Mouse (Mus musculus) lung, embryonic 14.5 days (tissue): Measurements from ENCODE around the gene Samm50. TPM values are rescaled to one million over a fixed set of nuclear protein-coding genes. Genes with fewer than 3 reads are reported as not detected.

ENCODE experiments used
- ATAC-seq: fragments of 200-750 bp; cut with Nextera tagmentation; 2 replicates; pipeline ENCODE4 v1.8.0; 2017; ENCODE audit warnings: mild to moderate bottlenecking, moderate TSS enrichment, moderate library complexity; ENCODE audit not compliant: insufficient read depth
- DNase-seq: peaks from one replicate; pipeline ENCODE4 v3.0.0-alpha.2; 2015
- H3K27ac ChIP-seq: fragments of 300-500 bp; sonication (generic); 2 replicates; pipeline ENCODE4 v1.5.1; 2014; ENCODE audit warnings: low read depth, mild to moderate bottlenecking, moderate library complexity
- H3K27me3 ChIP-seq: fragments of 300-500 bp; sonication (generic); 2 replicates; pipeline ENCODE4 v1.6.1; 2014; ENCODE audit warnings: low read length, control low read depth; ENCODE audit not compliant: insufficient read depth
- H3K36me3 ChIP-seq: fragments of 300-500 bp; sonication (generic); 2 replicates; pipeline ENCODE4 v1.6.1; 2014; ENCODE audit warnings: control low read depth; ENCODE audit not compliant: insufficient read depth
- H3K4me1 ChIP-seq: fragments of 300-500 bp; sonication (generic); 2 replicates; pipeline ENCODE4 v1.6.1; 2014; ENCODE audit warnings: antibody characterized with exemption, control low read depth; ENCODE audit not compliant: insufficient read depth
- H3K4me2 ChIP-seq: fragments of 300-500 bp; sonication (generic); 2 replicates; pipeline ENCODE4 v1.6.1; 2014; ENCODE audit warnings: mild to moderate bottlenecking
- H3K4me3 ChIP-seq: fragments of 300-500 bp; sonication (generic); 2 replicates; pipeline ENCODE4 v1.5.1; 2014; ENCODE audit warnings: low read depth, low read length
- H3K9ac ChIP-seq: fragments of 300-500 bp; sonication (generic); 2 replicates; pipeline ENCODE4 v1.6.1; 2014
- H3K9me3 ChIP-seq: fragments of 300-500 bp; sonication (generic); 2 replicates; pipeline ENCODE4 v1.6.1; 2016; ENCODE audit warnings: low read depth, low read length, control low read depth
- CTCF ChIP-seq: IDR thresholded peaks from 2 replicates; pipeline ENCODE4 v1.5.1; 2016; ENCODE audit warnings: antibody characterized with exemption, low read depth
- WGBS: fragments of 180-500 bp; shearing (Covaris S2); extraction: QIAGEN DNeasy Blood & Tissue Kit; methylation state at CpG from one replicate; pipeline ENCODE4 v1.1.7; 2014; 5-methylcytosine and 5-hydroxymethylcytosine counted together
- polyA plus RNA-seq: library from polyadenylated mRNA; unstranded; fragments of >200 nt; fragmentation: Nextera tagmentation; extraction: Ambion mirVana; gene quantifications from 2 replicates; pipeline ENCODE4 v1.2.1, GENCODE M21; 2014

Gene Samm50
- polyA plus RNA-seq, 1 experiment from 2014 or later = 78.4 TPM

- Histone ChIP-seq H3K4me1 (peaks cover 4% of the 10 kb centered on the region; the same call in 1 of the 2 replicates), H3K4me3 (no peak overlapping the region), H3K27me3 (no peaks in the 10 kb centered on the region), H3K27ac (peak overlapping the region; percentile 46; the same call in 1 of the 2 replicates), H3K9ac (no peak overlapping the region), H3K36me3 (no peaks in the 10 kb centered on the region), H3K4me2 (no peak overlapping the region), H3K9me3 (no peaks in the 10 kb centered on the region)
- ATAC-seq (peak; percentile 47; the same call in 1 of the 2 replicates), DNase-seq (peak; percentile 83)
- WGBS = 26% methylated on average over 13 of the region's 13 CpGs
- TF ChIP-seq CTCF = no peak
Measured at GRCm38 (mm10) chr15:84251227-84251626, 59.2 kb downstream of the Samm50 start.

DNA sequence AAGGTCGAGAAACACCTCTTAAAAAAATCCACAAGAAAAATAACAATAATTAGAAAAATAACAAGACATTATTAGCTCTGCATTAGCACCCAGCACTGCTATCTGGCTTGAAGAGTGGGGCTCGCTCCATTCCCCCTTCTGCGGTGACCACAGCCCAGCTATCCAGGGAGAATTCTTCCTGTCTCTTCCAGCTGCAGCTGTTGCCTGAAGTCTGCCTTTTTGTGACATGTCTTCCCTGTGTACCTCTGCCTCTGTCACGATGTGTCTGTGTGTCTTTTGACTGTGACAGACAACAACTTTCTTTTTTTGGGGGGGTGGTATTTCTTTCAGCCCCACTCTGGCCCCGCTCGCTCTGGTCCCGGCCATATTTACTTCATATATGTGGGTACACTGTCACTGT is 60.6 kb downstream of the Samm50 start:
- Histone ChIP-seq H3K9me3 (no peaks in the 10 kb centered on the region), H3K4me3 (no peak overlapping the region), H3K9ac (no peak overlapping the region), H3K36me3 (no peaks in the 10 kb centered on the region), H3K27ac (no peak overlapping the region), H3K4me1 (peaks cover 4% of the 10 kb centered on the region; the same call in 1 of the 2 replicates), H3K4me2 (no peak overlapping the region), H3K27me3 (no peaks in the 10 kb centered on the region)
- 81% methylated on average over 7 of the region's 7 CpGs for WGBS
- ATAC-seq (no peak), DNase-seq (no peak)
- no peak for TF ChIP-seq CTCF

GRCm38 (mm10) chr15:84253757-84254156 is 61.7 kb downstream of the Samm50 start:
- 31% methylated on average over 11 of the region's 11 CpGs for WGBS
- Histone ChIP-seq H3K27me3 (no peaks in the 10 kb centered on the region), H3K4me3 (no peak overlapping the region), H3K27ac (no peak overlapping the region), H3K4me2 (no peak overlapping the region), H3K4me1 (peaks cover 4% of the 10 kb centered on the region; the same call in 1 of the 2 replicates), H3K36me3 (no peaks in the 10 kb centered on the region), H3K9ac (no peak overlapping the region), H3K9me3 (no peaks in the 10 kb centered on the region)
- no peak for ATAC-seq
- DNase-seq = peak; percentile 35
- no peak for TF ChIP-seq CTCF

DNA sequence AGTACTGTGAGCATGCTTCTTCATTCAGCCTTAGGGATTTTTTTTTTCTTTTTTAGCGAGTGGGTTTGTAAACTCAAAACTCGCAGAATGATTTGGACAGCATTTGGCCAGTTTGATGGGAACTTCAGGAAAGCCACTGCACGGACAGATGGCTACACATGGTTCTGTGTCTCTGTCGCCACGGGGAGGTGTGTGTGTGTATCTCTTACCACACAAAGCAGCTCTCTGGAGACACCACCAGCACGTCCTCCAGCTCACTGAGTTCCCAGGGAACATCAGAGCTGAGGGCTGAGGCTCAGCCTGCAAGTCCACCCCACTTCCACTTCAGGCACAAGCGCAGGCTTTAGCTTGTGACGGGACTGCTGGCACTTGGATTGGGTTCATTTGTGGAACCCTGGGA is 62.3 kb downstream of the Samm50 start:
- WGBS = 55% methylated on average over 8 of the region's 8 CpGs
- ATAC-seq (no peak), DNase-seq (peak; percentile 11)
- H3K4me1 ChIP-seq = peaks cover 4% of the 10 kb centered on the region; the same call in 1 of the 2 replicates
- no peak overlapping the region for H3K9ac ChIP-seq
- no peaks in the 10 kb centered on the region for H3K36me3 ChIP-seq
- H3K27me3 ChIP-seq = no peaks in the 10 kb centered on the region
- no peak overlapping the region for H3K27ac ChIP-seq
- H3K4me2 ChIP-seq = no peak overlapping the region
- no peak overlapping the region for H3K4me3 ChIP-seq
- no peak for TF ChIP-seq CTCF
- H3K9me3 ChIP-seq = no peaks in the 10 kb centered on the region

DNA sequence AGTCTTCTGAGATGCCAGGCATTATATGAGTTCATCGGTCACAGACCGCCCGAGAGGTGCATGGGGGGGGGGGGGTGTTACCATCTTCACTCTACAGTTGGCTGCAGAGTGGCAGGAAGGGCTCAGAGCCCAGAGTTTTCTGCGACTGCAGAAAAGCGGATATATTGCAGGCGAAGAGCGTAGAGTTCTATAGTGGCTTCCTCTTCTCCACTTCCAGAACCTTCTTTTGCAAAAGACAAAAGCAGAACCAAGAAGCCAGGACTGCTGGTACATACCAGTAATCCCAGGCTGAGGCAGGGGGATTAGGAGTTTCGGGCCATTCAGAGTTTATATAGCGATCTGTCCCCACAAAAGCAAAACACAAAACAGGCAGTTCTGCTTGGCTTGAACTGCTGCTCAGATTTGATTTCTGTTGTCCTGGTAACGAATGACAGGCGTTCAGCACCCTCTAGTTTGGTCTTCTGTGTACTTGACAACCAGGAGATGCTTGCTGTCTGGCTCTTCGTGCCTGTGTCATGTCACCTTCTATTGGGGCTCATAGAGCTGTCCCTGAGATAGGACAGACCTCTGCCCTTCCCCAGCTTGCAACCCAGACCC is 64.3 kb downstream of the Samm50 start:
- no peak overlapping the region for H3K4me3 ChIP-seq
- no peak for TF ChIP-seq CTCF

GRCm38 (mm10) chr15:84256864-84257263 is 64.8 kb downstream of the Samm50 start:
- no peak overlapping the region for H3K27ac ChIP-seq

More for the DNA sequence above, 64.3 kb downstream of the Samm50 start:
- Histone ChIP-seq H3K4me2 (no peak overlapping the region), H3K4me1 (no peaks in the 10 kb centered on the region), H3K36me3 (no peaks in the 10 kb centered on the region), H3K9ac (no peak overlapping the region), H3K27me3 (no peaks in the 10 kb centered on the region), H3K27ac (no peak overlapping the region), H3K9me3 (no peaks in the 10 kb centered on the region)
- DNase-seq (no peak), ATAC-seq (no peak)
- 80% methylated on average over 12 of the region's 12 CpGs for WGBS

DNA sequence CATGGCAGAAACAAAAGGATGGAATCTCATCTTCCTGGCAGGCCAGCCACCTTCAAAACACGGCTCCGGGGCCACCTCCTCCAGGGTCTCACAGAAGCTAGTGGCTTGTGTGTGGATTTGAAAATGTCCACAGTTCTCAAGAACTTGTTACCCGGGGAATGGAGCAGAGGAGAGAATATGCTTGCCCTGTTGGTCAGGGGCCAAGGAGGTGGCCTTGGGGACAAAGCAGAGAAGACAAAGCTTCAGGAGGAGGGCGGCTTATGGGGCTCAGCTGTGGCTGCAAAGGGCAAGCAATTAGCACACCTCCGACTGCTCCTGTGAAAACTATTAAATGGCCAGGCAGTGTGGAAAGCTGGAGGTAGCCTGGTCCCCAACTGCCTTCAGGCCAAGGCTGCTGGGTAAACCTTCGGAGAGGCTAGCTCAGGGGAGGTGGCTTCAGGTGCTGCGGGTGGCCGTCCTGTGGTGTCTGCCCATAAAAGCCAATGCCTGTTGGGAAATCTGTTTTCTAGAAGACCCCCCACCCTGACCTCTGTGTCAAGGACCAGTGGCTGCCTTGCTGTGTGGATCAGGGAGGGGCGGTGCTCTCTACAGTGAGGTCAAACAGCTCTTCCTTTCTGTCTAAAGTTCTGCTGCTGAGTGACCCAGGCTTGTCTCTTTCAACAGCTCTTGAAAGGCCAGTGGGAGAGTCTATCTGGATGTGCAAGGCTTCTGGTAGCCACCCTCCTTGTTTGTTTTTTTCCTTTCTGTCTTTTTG is 66.7 kb downstream of the Samm50 start:
- no peak overlapping the region for H3K4me2 ChIP-seq
- no peak overlapping the region for H3K9ac ChIP-seq
- TF ChIP-seq CTCF = no peak
- H3K4me3 ChIP-seq = no peak overlapping the region
- H3K27ac ChIP-seq = no peak overlapping the region
- WGBS = 81% methylated on average over 9 of the region's 9 CpGs
- H3K27me3 ChIP-seq = no peaks in the 10 kb centered on the region
- no peak for ATAC-seq
- no peak for DNase-seq
- H3K36me3 ChIP-seq = no peaks in the 10 kb centered on the region
- no peaks in the 10 kb centered on the region for H3K9me3 ChIP-seq
- H3K4me1 ChIP-seq = no peaks in the 10 kb centered on the region

More at GRCm38 (mm10) chr15:84256864-84257263, 64.8 kb downstream of the Samm50 start:
- H3K9ac ChIP-seq = no peak overlapping the region
- no peak overlapping the region for H3K4me3 ChIP-seq
- H3K4me2 ChIP-seq = no peak overlapping the region
- H3K27me3 ChIP-seq = no peaks in the 10 kb centered on the region
- H3K9me3 ChIP-seq = no peaks in the 10 kb centered on the region
- ATAC-seq = no peak
- H3K4me1 ChIP-seq = no peaks in the 10 kb centered on the region
- DNase-seq = no peak
- 76% methylated on average over 5 of the region's 5 CpGs for WGBS
- no peak for TF ChIP-seq CTCF
- H3K36me3 ChIP-seq = no peaks in the 10 kb centered on the region
